Mouse (Mus musculus) regulatory T cell (primary cell): ENCODE results near the gene Qrich2.
"Not testable (repeated sequence)": the region's sequence is repeated elsewhere in the genome, so short reads cannot be mapped to it uniquely, and the experiment has no call there.

ENCODE experiments used
- in situ Hi-C: fragments of 300-600 bp; cut with MboI, MseI; formaldehyde crosslinking; loops from one replicate; pipeline ENCODE4 v1.15.1; 2025; ENCODE audit warnings: high pct_unique_total_duplicates

Gene Qrich2

DNA sequence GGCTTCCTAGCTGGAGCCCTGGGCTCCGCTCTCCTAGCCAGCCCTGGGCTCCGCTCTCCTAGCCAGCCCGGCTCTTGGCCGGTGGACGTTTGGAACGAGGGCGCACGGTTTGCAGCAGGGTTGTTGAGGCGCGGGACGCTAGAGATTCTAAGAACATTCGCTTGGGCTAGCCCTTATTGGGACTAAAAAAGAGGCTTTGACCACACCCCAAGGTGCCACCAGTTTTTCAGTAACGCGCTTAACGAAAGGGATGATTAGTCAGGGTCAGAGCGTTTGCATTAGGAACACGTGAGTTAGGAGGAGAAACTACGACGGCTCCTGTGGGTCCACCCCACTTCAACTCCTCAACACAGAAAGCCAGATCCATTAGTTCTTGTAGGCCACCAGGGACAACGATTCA, at the start of gene Qrich2:
Gene Qrich2 (minus strand): TSS at position 101 of the 400 bp plus-strand sequence.
- in situ Hi-C loops = no loop called here

DNA sequence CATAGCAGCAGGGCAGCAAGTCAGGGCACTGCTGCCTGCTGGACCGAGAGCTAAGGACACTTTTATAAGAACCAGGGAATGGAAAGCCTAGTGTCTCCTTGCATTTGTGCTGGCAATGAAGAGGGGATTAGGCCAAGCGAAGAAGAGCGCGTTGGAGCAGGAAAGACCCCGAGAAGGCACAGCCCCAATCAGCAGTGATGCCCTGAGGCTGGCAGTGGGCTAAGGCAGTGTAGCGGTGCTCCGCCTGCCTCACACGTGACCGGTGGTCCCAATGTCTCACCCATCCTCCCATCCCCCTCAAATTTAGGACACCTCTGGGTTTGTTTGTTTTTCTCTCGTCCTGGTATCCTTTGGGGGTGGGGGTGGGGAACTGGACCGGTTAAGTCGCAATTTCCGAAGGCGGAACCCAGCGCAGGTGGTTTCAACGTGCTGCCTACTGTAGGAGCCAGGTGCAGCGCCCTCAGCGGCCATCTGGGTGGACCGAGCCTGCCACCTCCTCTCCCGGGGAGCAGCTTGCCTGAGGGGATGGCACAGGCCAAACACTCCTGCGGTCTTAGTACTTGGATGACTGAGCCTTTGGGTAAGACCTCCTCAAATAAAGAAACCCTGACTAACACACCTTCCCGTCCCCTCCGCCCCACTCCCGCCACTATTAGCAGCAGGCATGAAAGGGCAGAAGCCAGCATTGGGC, 49.4 kb upstream of the Qrich2 start:
- in situ Hi-C loops = no loop called here

DNA sequence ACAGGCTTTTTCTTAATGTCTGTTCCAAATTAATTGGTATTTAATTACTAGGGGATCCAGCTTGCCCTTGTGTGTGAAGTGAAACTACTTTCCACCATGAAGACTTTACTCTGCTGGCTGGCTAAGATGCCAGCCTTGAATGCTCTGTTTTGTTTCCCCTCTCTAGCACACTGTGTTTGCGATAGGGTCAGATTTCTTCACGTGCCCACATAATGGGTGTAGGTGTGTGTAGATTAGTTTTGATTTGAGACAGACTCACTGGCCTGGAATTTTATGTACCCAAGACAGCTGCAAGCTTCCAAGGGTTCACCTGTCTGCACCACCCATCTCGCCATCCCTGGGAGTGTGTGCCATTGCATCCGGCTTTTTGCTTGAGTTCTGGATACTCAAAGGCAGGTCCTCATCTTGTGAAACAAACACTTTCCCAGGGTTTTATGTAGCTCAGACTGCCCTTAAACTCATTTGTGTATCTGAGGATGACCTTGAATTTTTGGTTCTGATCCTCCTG, 47.5 kb upstream of the Qrich2 start:
- in situ Hi-C loops = no loop called here

DNA sequence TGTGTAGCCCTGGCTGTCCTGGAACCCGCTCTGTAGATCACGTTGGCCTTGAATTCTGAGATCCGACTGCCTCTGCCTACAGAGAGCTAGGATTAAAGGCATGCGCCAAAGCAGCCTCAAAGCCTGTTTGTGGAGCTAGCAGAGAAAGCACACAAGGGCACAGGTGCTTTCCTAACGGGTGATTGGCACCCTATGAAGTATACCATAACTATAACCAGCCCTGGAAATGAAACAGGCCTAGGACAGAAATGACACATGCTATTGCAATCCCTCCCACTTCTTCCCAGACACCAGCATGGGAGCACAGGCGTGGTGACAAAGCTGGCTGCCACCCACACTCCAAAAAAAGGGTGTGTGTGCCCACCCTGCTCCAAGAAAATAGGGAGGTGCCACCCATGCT, 46.9 kb upstream of the Qrich2 start:
- in situ Hi-C loops = no loop called here

DNA sequence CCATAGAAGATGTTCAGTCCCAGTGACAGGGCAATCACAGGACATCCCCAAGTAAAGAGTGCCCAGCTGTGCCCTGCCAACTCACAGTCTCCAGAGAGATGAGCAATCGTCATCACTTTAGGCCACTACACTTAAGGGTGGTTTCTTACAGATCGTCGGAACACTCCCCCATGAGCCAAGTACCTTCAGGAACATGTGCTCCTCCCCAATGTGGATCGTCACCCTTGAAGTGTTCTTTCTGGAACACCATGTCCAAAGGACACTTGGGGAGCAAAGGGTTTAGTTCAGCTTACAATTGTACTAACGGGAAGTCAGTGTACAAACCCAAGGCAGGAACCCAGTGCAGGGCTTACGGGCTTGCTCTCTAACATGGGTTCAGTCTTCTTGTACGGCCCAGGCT, 46.1 kb upstream of the Qrich2 start:
- in situ Hi-C loops = no loop called here

DNA sequence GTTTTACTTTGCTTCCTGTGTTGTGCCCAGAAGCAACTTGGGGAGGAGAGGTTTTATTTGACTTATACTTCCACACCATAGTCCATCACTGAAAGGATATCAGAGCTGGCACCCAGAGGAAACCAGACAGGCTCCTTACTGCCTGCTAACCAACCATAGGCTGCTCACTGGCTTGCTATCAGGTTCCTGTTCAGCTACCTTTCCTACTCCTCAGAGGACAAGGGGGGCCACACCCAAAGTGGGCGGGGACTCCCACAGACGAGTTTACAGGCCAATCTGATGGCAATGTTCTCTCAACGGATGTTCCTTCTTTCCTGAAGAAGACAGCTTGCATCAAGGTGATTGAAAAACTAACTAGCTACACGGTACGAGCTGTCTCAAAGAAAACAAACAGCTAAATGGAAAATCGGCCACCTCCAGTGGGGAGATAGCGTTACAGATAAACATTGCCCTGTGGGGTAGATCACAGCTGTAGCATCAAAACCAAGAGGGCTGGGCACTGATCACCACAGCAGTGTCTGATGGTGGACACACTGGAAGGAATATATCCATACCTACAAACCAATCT, 45.3 kb upstream of the Qrich2 start:
- in situ Hi-C loops = no loop called here

DNA sequence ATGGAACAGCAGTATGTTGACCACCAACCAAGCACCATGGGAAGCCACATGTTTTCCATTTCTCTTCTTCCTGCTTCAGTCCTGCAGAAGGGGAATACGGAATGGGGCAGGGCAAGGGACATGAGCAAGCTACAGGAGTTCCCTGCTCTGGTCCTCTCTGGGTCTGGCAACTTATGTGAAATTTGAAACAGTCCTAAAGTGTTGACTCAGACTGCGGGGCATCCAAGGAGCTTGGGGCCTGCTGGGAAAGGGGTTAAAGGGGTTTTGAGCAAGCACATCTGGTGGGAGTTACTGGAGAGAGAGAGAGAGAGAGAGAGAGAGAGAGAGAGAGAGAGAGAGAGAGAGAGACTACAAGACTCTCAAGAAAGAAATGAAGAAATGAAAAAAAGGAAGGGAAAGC, 42.6 kb upstream of the Qrich2 start:
- in situ Hi-C loops = no loop called here

DNA sequence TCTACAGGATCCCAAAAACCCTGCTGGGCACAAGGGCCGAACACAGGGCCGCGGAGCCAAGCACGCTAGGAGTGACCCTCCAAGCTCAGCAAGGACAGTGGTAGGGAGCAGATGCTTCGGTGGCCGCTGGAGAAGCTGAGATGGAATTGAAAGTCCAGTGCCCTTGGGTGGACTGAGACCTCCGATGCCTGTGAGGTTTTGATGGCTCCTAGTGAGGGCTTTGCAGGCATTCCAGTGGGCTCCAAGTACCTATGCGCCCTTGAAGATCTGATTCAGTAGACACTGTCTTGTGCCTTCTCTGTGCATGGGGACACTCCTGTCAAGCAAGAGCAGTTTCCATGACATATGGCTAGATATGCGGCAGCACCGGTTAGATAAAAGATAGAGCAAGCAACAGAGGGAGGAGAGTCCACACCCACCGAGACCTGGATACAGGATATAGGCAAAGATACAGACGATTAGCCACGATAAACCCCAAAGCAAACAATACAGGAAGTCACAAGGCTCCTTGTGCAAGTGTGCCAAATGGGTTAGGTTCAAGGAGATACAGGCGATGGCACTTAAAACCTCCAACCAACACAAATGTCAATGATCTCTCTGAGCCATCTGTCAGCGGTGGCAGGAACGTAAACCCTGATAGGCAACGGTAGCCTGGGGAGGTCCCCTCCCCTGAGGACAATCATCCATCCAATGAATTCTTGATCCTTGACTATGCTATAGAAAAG, 40.3 kb upstream of the Qrich2 start:
- in situ Hi-C loops = no loop called here

DNA sequence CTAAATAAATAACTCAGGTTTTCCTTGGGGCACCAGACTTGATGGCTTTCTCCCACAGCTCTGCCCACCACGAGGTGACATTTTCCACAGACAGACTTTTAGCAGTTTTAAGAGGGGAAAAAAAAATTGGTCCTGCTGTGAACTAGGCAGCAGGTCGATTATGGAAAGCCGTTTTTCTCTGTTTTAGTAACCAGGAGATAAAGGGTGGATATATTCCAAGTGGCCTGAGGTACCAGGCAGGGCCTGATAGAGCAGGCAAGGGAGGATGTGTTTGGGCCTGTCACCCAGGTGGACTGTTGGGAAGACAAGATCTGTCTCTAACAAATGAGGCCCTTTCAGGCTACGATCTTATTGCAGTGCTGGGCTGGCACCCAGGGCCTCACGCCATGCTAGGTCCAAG, 39.5 kb upstream of the Qrich2 start:
- in situ Hi-C loops = no loop called here

DNA sequence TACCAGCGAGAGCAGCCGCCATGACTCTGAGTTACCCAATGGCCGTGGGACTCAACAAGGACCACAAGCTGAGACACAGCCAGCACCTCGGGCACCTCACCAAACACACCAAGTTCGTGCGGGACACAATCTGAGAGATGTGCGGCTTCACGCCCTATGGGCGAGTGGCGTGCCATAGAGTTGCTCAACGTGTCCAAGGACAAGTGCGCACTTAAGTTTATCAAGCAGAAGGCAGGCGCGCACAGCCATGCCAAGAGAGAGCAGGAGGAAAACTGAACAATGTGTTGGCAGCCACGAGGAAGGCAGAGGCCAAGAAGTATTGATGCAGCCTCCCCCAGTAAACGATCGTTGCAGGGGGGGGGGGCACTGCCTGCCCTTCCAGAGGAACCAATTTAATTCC, 38.5 kb upstream of the Qrich2 start:
- in situ Hi-C loops = no loop called here

DNA sequence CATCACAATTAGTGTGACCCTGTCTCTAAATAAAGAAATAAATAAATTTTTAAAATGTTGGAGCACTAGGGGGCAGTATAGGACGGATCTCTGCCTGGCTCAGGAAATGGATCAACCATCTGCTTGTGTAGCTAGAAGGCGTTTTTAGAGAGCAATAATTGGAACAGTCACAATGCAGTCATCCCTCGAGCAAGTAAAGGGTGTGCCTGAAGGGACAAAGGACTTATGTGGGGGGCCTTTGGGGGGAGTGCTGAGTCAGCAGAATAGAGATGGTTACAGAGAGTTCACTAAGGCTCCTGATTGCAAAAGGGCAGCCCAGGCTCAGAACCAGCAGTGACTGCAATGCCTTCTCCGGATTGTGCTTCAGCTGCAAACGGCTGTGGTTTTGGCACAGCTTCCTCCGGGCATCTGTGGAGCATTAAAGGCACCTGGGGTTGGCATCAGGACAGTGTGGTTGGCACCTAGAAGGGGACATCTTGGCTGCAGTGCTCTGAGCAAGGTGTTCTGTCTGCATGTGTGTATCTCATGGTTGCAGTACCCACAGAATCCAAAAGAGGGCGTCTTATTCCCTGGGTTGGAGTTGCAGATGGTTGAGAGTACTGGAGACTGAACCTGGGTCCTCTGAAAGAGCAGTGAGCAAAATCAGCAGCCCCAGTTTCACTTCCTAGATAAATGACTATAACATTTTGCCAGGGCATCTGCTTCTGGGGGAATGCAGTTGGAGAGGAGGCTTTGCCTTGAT, 35.1 kb upstream of the Qrich2 start:
- in situ Hi-C loops = no loop called here

DNA sequence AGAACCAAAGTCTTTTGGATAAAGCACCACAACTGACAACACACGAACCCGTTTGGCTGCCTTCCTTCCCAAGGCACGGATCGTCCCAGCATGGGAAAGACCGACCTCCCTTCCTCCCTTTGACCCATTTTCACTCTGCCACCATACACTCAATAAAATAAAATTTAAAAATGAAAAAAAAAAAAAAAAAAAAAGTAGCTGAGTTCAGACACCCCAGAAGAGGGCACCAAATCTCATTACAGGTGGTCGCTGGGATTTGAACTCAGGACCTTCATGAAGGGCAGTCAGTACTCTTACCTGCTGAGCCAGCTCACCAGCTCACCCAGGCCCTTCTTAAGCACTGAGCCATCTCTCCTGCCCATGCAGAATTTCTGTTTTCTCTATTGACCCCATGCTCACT, 33.0 kb upstream of the Qrich2 start:
- in situ Hi-C loops = no loop called here

DNA sequence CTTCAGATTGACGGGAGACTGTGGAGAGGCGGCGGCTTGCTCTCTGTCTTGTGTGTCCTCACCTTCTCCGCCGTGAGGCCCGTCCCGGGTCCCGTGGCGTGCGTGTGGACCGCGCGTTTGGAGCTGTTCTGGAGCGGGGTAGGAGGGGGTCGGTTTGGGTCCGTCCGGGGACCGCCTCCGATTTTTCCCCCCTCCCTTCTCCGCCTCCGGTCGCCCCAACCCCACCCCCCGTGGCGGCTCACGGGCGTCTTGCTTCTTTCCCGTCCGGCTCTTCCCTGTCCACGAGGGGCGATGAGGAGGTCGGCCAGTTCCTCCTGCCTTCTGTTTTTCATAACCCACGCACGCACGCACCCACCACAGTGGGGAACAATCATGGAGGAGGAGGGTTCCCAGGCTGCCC, 32.6 kb upstream of the Qrich2 start:
- in situ Hi-C loops = no loop called here

DNA sequence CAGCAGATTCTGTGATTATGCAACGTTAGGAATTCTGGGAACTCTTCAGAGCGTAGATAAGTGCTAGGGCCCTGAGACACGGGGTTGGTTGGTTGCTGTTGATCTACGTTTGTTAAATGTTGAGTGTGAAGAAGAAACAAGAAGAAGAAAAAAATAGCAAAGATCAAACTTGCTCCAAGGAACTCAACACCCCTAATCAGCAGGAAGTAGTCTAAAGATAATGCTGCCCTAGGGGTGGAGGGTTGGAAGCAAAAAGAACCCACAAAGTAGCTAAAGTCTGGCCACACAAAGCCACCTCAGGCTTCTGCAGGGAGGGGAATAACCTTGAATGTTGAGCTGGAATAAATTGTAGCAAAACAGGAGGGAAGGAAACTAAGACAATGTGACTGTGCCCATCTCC, 31.3 kb upstream of the Qrich2 start:
- in situ Hi-C loops = no loop called here

DNA sequence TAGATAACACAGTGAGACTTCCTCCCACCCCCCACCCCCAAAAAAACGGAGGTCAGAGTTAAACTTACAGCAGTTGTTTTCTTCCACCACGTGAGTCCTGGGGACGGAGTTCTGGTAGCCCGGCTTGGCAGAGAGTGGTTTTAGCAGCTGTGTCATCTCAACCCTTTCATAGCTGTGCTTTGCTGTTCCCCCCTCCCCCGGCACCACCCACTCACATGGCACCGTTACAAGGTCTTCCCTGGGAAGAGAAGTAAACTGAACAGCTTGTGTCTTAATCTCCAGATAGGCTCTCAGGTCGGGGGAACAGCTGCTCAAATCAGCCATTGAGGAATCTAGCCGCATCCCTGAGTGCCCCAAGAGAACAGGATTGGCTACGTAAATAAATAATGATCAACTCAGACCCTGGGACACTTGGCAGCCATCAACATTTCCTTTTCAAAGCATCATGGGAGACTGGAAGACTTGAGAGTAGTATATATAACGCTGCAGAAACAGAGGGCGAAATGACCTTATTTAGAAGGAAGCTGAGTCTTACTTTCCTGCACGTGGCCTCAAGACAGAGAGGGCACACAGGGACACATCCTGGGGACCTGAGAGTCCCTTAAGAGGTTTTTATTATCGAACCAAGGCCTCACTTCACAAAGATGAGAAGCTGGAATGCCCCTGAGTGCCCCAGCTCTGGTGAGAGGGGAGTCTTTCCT, 28.6 kb upstream of the Qrich2 start:
- in situ Hi-C loops = no loop called here

DNA sequence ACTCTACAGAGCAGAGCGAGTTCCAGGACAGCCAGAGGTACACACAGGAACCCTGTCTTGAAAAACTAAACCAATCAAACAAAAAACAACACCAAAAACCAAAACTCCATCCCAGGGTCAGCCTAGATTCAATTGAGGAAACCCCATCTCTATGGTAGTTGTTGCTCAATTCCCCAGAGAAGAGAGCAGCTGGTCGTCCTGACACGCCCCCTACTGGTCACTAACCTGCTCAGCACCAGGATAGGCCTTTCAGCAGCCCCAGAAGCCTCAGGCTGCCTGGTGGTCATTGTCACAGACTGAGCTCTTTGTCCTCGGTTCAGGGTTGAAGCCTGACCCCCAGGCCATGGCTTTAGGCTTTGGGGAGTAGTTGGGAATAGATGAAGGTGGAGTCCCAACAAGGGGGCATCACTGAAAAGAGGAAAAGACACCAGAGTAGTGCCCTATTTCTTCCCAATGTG, 27.8 kb upstream of the Qrich2 start, which contains the start of gene Prpsap1:
Gene Prpsap1 (minus strand): TSS at position 408 of the 458 bp plus-strand sequence.
- in situ Hi-C loops = no loop called here

DNA sequence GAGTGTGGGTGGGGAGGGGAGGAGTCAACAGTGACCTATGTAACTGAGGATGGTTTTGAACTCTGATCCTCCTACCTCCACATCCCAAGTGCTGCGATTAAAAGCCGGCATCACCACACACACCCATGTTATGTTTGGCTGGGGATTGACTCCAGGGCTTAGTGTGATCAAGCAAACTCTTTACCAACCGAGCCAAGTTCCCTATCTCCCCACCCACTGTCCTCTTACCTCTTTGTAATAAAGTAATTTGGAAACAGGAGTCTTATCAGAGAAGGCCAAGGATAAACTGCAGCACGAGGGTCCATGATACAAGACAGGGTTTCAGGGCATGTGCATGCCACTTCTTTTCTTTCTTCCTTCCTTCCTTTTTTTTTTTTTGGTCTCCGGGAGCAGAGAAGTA, 27.1 kb upstream of the Qrich2 start:
- in situ Hi-C loops = no loop called here

DNA sequence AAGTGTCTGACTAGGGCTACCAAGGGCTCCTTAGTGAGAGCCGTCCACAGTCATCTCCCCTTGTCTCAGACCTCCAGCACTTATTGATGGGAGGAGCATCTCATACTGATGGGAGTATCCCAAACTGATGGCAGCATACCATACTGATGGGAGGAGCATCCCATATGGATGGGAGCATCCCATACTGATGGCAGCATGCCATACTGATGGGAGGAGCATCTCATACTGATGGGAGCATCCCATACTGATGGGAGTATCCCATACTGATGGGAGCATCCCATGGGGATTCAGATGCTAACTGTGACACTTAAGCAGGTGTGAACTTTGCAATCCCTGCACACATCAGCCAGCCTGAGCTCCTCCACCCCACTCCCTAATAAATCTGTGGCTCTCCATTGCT, 26.5 kb upstream of the Qrich2 start:
- in situ Hi-C loops = not testable (repeated sequence)

DNA sequence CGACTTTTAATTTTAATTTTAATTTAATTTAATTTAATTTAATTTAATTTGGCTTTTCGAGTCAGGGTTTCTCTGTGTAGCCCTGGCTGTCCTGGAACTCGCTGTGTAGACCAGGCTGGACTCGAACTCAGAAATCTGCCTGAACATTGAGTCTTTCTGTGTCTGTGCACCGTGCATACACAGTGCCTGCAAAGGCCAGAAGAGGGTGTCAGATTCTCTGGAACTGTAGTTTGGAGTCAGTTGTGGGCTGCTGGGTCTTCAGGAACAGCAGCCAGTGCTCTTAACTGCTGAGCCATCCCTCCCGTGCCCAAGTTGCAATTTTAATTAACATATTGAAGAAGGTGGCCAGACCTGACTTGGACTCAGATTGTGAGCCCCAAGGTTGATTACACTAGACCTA, 25.3 kb upstream of the Qrich2 start:
- in situ Hi-C loops = no loop called here

DNA sequence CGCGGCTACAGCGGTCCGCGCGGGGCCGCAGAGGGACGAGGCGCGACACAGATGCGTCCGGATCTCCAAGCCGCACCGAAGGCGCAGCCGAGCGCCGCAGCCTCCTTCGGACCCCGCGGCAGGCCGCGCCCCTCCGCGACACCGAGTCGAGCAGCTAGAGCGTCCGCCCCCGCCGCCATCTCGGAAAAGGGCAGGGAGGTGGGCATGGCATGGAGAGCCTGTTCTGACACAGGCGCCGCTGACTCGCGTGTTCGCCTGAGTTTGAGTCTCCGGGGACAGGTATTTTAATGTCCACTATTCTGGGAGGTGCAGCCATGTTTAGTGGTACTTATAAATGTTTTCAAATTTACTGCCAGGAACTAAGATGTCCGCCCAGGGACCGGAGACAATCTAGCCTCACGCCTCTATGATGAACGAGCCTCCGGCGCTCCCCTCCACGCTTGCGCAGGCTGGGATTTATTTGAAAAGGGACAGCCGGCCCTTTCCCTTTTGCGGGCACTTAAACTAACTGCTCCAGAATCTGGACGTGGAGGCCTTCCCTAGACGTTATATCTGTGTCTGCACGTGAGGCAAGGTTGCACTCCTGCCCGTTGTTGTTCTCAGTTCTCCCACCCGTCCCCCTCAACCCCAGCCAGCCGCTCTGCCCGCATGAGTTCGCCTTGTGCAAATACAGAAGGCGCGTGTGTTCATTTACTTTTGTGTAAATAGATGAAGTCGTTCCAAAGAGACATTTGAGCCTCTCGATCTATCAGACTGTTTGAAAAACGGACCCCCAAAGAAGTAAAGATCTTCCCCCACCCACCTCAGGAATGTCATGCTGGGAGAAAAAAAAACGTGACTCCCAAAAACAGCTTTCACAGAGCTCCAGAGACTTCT, 24.4 kb upstream of the Qrich2 start:
- in situ Hi-C loops = no loop called here
